Mouse (Mus musculus) inflammation-experienced regulatory T-cells, adult 6 months (primary cell): Measurements from ENCODE around the gene Cbfa2t2. TPM values are rescaled to one million over a fixed set of nuclear protein-coding genes. Genes with fewer than 3 reads are reported as not detected.

Experiments used
- ATAC-seq: one replicate; pipeline ENCODE4 v1.8.0; 2017
- polyA plus RNA-seq, 3 experiments: library from polyadenylated mRNA; unstranded; fragments of 100-300 nt; shearing (Covaris generic); gene quantifications; one replicate each; pipeline ENCODE4 v1.2.1; 2017

Cbfa2t2 gene
- polyA plus RNA-seq, 3 experiments from 2014 or later: 18.9 to 26.6 (median 25.6) TPM

DNA sequence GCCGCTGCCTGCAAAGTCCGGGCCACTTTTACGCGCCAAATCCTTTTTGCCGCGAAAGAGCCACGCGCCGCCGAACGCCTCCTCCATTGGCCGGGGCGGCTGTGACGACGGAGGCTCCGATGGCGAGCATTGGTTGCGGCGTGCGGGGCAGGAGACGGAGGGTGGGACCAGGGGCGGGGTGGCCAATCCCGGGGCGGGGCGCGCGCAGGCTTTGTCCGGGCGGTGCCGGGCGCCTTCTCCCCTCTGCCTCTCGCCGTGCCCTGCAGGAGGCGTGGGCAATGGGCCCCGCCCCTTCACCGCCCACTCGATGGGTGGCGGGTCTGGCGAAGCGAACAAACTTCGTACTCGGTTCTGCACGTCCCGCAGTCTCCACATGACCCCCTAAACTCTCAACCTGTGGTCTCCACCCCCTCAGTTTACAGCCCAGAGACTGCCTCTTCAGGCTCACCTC is 133.6 kb downstream of the Cbfa2t2 start, which contains the start of gene E2f1:
Gene E2f1, minus strand, starts transcription at position 57 of the 451 bp plus-strand sequence.
- peak; percentile 97 for ATAC-seq

DNA sequence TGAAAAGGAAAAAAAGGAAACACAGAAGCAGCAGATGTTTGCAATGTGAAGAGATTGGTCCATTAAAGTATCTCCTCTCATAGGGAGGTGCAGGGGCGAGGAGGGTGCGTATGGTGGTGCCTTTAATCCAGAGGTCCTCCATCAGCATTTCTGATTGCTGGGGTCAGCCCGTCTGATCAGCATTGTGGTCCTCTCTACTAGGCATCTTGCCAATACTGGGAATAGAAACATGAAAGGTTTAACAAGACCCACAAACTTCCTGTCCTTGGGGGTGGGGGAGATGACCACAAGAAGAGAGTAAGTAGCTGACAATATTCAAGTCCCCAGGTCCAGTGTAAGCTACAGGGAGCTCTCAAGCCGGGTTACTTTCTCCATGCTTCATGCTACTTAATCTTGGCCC is 134.4 kb downstream of the Cbfa2t2 start:
- no peak for ATAC-seq

DNA sequence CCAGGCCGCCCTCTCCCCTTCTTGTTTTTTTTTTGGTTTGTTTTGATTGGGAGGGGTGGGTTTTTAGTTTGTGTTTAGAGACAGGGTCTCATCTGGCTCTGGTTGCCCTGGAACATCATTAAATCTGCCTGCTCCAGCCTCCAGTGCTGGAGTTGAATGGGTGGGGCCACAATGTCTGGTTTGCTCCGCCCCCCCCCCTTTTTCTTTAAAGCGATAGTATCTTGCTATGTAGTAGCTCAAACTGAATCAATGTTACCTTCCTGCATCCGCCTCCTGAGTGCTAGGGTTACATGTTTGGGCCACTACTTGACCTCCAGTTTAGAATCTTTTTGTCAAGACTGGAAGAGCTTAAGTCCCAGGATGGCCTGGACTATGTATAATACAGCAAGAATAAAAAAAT is 135.0 kb downstream of the Cbfa2t2 start:
- no peak for ATAC-seq

DNA sequence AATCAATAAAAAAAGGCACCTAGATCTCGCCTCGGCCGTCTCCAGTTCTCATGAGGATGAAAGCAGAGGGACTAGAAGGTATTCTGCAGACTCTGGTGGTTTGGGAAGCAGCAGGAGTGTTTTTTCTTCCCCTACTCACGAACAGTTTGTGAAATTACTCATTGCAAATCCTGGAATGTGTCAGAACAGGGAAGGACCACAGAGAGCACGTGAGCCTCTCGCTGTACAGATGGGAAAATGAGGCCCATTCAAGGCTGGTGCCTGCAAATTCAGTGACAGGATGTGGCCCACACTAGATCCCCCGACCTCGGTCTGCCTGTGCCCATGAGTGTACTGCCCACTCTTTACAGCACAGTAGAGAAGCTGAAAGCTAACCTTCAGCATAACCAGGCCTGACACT is 135.7 kb downstream of the Cbfa2t2 start:
- ATAC-seq: no peak

DNA sequence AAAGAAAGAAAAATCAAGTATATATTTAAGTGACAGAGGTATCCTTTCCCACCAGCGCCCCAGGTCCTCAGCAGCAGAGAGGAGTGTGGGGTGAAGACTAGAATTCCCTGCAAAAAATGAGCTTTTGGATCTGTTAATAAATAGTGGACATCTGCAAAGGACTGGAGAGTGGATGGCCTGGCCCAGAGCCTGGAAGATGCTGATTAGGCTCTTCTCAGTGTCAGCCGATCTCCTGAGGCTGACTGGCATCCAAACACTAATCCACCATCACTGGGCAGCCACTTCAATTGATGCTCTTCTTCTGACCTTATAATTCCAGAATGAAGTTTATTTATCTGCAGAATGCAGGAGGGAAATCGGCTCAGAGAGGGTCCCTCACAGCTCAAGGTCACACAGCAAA is 136.7 kb downstream of the Cbfa2t2 start:
- no peak for ATAC-seq

DNA sequence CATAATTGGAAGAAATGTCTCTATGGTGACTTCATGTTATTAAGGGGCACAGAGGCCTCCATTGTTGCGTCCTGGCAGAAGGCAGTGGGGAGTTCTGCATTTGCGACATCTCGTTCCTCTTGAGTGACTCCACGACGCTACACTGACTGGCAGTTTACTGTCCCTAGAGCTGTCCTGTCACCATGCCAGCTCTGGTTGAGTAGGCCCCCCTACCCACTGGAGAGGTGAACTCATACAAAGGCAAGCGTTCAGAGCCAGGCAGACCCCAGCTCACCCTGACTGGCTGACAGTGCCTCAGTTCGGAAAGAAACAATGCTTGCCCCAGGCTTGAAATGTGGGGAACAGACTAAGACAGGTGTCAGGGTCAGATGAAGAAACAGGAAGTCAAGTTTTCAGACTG is 138.0 kb downstream of the Cbfa2t2 start:
- no peak for ATAC-seq

DNA sequence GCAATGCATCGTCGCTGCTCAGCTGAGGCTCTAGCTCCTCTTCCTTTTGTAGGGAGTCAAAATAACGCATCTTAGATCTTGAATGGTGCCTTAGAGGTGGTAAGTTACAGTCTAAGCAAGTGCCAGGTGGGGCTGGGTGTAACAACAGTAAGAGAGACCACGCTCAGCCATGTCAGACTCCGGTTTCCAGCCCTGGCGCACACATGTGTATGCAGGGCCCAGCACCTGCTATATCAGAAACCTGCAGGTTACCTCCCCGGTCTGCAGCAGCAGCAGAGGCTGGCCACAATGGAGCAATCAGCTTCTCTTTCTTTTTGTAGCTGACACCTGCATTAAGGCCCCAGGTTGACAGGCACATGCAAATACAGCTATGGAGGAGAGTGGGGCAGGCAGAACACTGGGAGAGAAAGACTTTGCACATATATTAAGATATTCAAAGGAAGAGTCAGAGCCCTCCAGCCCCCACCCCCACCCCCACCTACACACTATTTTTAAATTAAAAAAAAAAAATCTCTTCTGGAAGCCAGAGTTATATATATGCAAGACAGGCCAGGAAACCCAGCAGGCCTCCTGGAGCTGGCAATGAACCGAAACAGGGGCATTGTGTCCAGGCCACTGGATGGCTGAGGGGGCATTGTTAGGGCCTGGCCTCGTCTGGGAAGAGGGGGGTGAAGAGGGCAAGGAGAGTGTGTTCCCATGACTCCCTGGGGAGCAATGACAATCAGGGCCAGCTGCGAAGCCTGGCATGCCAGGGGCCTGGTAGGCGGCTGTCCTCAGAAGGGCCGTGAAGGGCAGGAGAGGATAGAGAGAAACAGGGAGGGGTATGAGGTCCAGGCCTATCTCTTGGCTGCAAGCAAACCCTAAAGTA is 140.8 kb downstream of the Cbfa2t2 start:
- ATAC-seq: no peak

DNA sequence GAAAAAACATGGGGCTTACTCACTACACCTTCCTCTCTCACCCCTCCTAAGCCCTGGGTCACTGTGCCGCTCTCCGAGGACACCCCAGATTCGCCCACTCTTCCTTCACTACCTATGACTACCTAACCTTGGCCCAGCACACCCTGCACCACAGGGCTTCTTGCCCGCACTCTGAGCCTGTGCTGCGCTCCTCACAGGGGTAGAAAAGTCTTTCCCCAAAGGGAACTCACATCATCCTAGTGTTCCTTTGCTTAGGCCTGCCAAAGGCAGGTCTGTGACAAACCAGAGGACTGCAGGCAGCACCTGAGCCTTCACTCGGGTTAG is 141.4 kb downstream of the Cbfa2t2 start:
- no peak for ATAC-seq

DNA sequence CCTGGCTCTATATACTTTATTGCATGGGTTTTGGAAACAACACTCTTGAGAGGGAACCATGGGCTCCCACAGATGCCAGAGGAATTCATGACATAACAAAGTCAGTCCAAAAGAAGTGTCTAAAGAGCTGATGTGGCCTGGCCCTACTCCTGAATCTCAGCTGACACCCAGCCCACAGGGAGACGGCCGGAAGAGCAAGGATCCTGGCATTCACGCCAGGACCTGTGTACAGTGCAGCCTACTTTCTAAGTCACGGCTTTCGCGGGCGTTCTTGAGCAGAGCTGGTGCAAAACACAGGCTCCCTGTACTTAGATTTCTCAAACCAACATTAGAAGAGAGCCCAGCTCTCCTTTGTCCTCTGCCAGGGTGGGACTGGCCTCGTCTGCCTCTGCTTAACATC is 144.3 kb downstream of the Cbfa2t2 start:
- no peak for ATAC-seq

DNA sequence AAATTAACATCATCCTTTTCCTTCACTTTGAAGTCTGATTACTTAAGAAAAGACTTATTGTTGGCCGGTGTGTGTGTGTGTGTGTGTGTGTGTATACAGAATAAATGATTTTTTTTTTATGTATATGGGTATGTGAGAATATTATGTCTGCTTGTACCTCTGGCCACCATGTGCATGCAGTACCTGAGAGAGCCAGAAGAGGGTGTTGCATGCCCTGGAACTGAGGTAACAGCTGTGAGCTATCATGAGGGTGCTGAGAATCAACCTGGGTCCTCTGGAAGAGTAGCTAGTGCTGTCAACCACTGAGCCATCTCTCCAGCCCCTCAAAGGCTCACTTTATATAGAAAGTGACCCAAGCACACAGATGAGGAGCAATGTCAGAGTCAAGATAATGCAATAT is 145.1 kb downstream of the Cbfa2t2 start:
- ATAC-seq: no peak

DNA sequence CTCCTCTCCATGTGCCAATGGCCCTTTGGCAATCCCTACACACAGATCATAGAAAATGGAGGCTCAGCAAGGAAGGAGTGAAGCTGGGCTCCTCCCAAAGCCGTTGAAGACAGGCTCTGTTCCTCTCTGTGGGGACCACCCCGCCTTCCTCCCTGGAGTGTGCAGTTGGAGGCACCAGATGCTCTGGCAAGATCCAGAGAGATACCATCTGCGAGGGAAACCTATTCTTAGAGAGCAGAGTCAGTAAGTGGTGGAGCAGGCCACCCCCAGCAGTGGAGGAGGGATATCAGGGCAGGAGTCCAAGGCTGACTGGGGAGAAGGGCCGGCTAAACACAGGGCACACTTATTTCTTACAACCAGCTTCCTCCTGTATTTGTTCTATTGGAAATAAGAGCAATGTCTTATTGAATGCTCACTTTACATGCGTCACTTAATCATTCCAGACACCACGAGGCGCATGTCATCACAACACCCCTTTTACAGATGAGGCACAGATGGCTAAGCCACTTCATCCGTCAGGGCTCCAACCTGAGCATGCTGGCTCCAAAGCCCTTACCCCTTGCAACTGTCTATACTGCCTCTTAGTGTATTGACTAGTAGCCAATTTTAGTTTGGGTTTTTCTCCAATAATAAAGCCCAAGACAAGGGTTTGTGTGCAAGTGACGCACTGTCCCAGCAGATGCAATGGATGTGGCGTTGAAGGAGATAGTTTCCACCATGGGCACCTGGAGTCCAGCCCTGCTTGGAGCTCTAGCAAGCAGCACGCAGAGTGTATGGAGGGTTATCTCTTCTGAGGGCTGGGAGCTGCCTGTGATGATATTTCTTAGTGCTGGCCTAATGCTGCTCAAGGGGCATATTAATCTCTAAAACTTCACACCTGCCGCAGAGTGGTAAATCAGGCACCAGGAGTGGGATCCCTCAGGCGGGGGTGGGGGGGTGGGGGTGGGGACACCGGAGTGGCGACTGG is 147.9 kb downstream of the Cbfa2t2 start:
- ATAC-seq: no peak

DNA sequence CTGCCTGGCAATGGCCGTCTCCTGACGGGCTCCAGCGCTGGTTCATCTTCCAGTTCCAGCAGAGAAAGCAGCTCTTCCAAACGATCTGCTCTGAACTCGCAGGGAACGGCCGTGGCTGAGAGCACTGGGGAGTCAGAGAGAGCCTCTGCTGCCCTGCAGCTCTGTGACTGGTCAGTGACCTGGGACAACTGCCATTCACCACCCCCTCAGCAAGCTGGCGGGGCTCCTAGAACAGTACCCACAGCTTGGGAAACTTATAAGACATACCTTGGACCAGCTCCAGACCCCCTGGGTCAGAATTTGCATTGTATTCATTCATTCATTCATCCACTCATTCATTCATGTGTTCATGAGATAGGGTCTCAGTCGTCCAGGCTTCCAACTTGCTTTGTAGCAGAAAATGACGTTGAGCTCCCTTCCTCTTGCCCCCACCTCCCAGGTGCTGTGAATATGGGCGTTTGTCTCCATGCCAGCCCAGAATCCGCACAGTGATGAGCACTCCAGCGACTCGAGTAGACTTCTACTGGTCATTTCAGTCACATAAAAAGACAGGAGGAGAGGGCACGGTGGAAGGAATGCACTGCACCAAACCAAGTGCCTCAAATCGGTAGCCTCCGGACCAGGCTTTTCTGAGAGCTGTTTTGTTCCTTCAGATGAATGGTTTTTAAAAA is 148.8 kb downstream of the Cbfa2t2 start:
- ATAC-seq: no peak

DNA sequence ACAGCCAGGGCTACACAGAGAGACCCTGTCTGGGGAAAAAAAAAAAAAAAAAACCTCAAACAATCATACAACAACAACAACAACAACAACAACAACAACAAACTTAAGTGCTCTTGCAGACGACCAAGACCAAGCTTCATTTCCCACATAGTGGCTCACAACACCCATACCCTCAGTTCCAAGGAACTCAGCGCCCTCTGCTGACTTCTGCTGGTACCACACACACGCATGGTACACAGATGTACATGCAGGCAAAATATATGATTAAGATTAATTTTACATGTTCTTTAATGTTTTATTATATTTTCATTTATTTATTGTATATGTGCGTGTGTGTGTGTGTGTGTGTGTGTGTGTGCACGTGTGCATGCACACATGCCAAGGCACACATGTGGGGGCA is 150.1 kb downstream of the Cbfa2t2 start:
- no peak for ATAC-seq

Other genes with a start within 250 kb of the Cbfa2t2 start
- gene Bpifb1, start 245.7 kb upstream of the Cbfa2t2 start, polyA plus RNA-seq: not detected
- not detected for gene Bpifb5, start 212.7 kb upstream of the Cbfa2t2 start, polyA plus RNA-seq
- not detected for gene Bpifb9a, start 178.6 kb upstream of the Cbfa2t2 start, polyA plus RNA-seq
- gene Bpifb9b, start 129.3 kb upstream of the Cbfa2t2 start, polyA plus RNA-seq: not detected
- gene Cdk5rap1, start 63.5 kb upstream of the Cbfa2t2 start, polyA plus RNA-seq: 10 to 100 TPM; 14.7 to 89.3 (median 50.7) TPM
- gene Snta1, start 28.4 kb upstream of the Cbfa2t2 start, polyA plus RNA-seq: not detected
- not detected for gene 1700003F12Rik, start 110.6 kb downstream of the Cbfa2t2 start, polyA plus RNA-seq
- not detected for gene Actl10, start 115.3 kb downstream of the Cbfa2t2 start, polyA plus RNA-seq
- gene Necab3, start 122.4 kb downstream of the Cbfa2t2 start, polyA plus RNA-seq: 1 to 10 TPM in 2 of 3 experiments, not detected in 1; 1.1 TPM
- 1 to 10 TPM; 1.3 to 2.6 (median 1.5) TPM for gene E2f1, start 133.4 kb downstream of the Cbfa2t2 start, polyA plus RNA-seq
- 10 to 100 TPM; 15.1 to 21.3 (median 20.2) TPM for gene Pxmp4, start 167.2 kb downstream of the Cbfa2t2 start, polyA plus RNA-seq
- under 1 TPM in 2 of 3 experiments, not detected in 1; 0.59 to 0.88 TPM for gene Zfp341, start 176.8 kb downstream of the Cbfa2t2 start, polyA plus RNA-seq
- not detected for gene 4930519P11Rik, start 177.0 kb downstream of the Cbfa2t2 start, polyA plus RNA-seq
- gene Chmp4b, start 215.2 kb downstream of the Cbfa2t2 start, polyA plus RNA-seq: 1 to 10 TPM; 2.8 to 6.5 (median 5.4) TPM